Mouse (Mus musculus) megakaryocyte progenitor cell, adult 5-6 weeks (primary cell): ENCODE measurements around the gene Cxxc4. TPM values are rescaled to one million over a fixed set of nuclear protein-coding genes. Genes with fewer than 3 reads are reported as not detected.
"Not testable (repeated sequence)": the region's sequence is repeated elsewhere in the genome, so short reads cannot be mapped to it uniquely, and the experiment has no call there.

Experiments
- ATAC-seq: replicated peaks from 2 replicates; pipeline ENCODE4 v1.8.0; 2016; ENCODE audit warnings: mild to moderate bottlenecking, moderate TSS enrichment, inconsistent platforms; ENCODE audit not compliant: poor library complexity
- total RNA-seq, 2 experiments: library from RNA; stranded (forward) in 1 of 2; stranded (reverse) in 1 of 2; fragments of 157-497, 149-512 nt in 1 of 2; fragments of 200-1000 nt in 1 of 2; gene quantifications; 2 replicates each; pipeline versions ENCODE4 v1.2.3 to v1.2.4; 2015 to 2017

Gene Cxxc4
- total RNA-seq (2015): not detected in 2 replicates
- total RNA-seq (2017): not detected in 2 replicates

DNA sequence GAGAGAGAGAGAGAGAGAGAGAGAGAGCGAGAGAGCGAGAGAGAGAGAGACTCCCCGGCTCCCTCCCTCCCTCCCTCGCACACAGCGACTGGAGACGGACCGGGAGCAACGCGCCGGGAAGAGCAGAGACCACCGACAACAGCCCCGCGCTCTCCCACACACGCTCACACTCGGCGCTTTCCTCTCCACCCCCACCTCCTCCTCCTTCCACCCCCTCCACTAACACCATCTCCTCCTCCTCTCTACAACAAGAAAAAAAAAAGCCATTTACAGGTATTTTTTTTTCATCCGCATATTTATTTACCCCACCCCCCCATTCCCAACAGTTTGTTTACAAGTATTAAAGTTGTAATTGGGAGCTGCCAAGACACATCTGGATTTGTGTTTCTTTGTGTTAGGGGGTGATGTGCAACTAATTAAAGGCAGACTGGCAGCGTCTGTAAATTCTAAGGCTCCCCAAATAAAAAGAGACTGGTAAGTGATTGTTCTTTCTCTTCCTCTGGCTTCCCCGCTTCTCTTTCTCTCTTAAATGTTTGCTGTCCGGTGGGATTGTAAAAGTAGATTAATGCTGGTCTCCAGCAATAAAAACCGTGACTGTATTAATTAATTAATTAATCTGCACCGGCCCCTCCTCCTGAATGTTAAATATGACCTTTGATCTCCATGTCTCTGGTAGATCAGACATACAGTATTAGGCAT is at the start of gene Cxxc4:
TSS of gene Cxxc4 (plus strand) at position 71 of the 699 bp plus-strand sequence.
- no peak for ATAC-seq

DNA sequence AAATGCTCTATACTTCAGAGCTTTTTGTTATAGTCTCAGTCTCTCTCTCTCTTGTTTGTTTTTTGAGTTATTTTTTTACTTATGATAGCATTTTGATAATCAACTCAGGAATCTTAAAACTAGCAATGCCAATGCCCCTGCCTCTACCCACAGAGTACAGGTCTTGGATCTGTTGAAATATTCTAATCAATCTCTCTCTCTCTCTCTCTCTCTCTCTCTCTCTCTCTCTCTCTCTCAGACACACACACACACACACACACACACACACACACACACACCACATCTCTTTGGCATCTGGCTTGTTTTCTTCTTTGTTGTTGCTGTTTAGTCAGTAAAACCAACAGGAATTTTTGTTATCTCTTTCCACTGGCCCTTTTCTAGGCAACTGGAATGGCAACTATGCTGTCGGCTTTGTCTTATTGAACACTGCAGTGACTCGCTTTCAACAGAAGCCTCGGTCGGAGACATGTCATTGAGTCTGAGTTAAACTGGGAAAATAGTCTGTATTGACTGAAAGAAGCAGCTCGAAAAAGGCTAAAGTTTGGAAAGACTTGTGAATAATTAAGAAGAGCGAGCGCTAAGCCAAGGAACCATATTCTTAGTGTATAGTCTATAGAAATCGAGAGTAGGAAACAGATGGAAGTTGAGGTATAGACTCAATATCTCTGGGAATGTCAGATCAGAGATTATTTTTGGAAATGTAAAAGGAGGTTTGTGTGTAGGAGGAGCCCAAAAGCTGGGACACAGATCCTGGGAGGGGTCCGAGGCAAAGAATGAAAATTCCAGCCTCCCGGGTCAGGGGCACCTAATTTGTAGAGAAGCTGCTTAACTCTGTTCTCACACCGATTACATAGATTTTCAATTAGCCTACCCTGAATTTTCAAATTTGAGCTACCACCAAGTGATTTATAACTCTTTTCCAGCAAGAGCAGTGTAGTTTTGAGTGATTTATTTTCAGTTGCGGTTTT is 47.0 kb upstream of the Cxxc4 start:
- ATAC-seq: no peak

DNA sequence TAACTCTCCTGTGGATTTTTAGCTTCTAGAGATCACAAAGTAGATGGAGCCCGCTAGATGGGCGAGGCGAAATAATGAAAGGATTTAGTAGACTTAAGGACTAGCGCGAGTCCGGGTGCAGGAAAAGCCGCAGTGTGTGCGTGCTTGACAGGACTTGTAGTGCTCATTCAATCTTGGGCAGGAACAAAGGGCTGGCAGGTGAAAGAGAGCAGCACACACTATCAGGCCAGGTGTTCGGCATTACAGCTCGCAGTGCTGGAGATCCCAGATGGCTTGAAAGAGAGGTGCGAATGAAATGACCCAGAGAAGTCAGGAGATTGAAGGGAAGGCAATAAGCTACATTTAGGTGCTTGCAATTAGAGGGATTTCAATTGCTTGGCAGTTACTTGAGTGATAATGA is 46.2 kb upstream of the Cxxc4 start:
- ATAC-seq: no peak

DNA sequence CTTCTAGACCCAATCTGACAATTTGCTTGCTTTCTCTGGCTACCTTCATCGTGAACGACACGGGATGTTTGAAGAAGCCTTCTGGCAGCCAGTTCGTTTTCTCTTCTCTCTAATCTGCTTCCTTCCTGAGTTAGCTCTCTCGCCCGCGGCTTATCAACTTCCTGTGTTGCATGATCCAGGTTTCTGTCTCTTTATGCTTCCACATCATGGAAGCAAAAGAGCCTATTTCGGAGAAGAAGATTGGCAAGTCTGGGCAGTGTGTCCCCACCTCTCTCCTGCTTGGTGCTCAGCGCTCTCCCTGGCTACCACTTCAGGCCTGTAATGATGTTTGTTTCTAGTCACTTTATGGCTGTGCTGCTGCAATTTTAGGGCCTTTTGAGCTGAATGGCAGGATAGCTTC is 36.4 kb upstream of the Cxxc4 start:
- peak; percentile 81 for ATAC-seq

DNA sequence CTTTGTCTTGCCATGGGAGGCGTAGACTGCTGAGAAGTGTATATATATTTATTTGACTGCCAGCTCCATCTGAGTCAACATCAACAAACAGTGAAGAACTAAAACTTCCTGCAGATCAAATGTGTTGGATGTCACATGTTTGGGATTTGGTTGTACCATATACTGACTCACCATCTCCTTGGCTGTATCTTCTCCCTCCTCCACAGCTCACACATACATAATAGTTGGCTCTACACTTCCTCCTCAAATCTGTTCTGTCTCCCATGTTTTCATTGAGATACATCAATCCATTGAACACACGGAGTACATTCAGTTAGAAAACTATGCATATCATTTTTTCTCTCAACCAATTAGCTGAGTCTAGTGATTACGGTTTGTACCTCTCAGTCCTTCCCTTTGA is 29.7 kb upstream of the Cxxc4 start:
- no peak for ATAC-seq

DNA sequence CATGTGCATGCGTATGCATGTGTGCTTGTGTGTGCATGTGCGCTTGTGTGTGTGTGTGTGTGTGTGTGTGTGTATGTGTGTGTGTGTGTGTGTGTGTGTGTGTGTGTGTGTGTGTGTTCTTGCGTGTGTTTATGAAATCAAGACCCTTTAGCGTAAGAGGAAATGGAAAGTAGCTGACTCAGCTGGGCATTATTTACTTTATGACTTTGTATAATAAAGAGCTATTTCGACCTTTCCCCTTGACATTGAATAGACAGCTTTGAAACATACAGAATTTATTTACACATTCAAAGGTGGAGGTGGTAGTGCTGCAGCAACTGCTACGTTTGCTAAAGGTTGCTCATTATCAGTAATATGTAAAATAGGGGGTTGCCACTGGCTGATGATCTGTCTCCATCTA is 25.3 kb upstream of the Cxxc4 start:
- no peak for ATAC-seq

DNA sequence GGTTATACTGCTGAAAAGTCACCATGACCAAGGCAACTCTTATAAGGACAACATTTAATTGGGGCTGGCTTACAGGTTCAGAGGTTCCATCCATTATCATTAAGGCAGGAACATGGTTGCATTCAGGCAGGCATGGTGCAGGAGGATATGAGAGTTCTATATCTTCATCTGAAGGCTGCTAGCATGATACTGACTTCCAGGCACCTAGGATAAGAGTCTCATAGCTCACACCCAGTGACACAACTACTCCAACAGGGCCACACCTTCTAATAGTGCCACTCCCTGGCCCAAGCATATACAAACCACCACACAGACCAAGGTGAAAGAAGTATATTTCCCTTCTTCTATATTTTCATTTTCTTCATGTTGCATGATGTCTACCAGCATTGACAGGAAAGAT is 16.4 kb upstream of the Cxxc4 start:
- not testable (repeated sequence) for ATAC-seq

DNA sequence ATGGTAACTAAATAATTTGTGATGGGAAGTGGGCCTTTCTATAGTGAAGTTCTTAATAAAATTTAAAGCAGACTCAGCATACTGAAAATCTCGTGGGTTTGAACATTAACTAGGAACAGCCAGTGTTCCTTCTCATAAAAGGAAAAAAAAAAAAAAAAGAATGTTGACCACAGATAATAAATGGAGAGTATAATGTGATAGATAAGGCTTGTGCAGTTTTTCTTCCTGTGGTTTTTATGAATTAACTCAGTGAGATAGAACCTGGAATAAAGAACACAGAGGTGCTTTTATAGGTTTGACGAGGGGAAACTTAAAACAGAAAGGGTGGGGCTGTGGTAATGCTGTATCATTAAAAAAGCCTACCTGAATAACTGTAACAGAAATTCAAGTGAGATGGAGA is 15.3 kb upstream of the Cxxc4 start:
- peak; percentile 44 for ATAC-seq

DNA sequence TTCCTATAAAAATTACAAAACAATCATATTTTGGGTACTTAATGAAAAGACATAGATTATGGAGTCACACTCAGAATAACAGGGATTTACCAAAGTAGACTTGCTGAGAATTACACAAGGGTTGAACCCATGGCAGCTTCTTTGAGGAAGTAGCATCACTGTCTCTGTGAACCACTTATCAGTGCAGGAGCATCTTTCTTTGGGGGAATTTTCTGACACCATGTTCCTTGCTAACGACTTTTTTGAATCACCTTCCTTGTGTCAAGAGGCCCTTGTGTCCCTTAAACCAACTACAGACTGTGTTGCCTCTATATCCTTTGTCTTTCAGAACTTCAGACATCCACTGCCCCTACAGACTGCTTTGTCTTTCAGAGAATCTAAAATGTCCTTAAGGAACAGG is 13.7 kb upstream of the Cxxc4 start:
- ATAC-seq: no peak

DNA sequence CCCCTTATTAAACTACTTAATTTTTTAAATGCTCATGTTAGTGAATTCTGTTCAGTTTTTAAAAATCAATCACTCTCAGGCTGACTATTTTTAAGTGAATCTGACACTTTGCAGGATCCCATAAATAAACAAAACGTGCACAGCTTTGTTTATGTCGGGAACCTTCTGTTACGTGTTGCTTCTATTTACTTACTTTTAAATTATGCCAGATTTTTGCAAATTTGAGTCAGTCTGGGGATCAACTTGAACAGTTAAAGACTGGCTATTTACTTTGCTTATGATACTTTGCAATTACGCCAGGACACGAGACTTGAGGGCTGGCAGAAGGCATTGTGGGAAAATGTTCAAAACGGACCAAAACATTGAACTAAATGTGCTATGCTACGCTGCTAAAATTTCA is 12.3 kb upstream of the Cxxc4 start:
- no peak for ATAC-seq

DNA sequence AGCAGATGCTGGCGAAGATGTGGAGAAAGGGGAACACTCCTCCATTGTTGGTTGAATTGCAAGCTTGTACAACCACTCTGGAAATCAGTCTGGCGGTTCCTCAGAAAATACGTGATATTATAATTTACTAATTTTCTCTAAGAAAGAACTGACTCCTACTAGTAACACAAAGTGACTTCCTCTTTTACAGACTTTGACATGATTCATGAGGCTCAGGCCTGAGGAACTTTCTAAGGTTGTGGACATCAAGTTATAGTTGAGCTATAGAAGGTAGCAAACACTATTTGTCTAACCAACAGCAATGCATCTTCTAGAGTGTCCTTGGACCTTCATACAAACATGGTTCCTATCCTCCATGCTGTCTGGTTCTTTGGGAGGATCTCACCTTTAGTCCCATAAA is 10.4 kb upstream of the Cxxc4 start:
- ATAC-seq: no peak; the same call in 1 of the 2 replicates

DNA sequence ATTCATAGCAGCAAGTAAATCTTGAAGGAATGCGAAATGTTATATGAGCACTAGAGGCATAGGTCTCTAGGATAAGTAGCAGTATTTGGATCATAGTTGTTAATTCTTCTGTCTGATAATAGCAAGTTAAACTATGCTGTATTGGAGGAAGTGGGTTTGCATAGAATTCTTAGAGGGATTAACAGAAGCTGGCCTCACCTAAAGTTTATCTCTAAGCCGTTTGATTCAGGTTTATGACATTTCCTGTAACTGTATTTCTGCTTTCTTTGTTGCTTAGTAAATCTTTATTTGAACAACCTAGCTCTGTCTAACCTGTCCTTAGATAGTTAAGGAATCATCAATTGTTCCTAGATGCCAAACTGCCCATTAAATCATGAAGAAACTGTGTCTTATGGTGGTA is 3.5 kb upstream of the Cxxc4 start:
- no peak for ATAC-seq

DNA sequence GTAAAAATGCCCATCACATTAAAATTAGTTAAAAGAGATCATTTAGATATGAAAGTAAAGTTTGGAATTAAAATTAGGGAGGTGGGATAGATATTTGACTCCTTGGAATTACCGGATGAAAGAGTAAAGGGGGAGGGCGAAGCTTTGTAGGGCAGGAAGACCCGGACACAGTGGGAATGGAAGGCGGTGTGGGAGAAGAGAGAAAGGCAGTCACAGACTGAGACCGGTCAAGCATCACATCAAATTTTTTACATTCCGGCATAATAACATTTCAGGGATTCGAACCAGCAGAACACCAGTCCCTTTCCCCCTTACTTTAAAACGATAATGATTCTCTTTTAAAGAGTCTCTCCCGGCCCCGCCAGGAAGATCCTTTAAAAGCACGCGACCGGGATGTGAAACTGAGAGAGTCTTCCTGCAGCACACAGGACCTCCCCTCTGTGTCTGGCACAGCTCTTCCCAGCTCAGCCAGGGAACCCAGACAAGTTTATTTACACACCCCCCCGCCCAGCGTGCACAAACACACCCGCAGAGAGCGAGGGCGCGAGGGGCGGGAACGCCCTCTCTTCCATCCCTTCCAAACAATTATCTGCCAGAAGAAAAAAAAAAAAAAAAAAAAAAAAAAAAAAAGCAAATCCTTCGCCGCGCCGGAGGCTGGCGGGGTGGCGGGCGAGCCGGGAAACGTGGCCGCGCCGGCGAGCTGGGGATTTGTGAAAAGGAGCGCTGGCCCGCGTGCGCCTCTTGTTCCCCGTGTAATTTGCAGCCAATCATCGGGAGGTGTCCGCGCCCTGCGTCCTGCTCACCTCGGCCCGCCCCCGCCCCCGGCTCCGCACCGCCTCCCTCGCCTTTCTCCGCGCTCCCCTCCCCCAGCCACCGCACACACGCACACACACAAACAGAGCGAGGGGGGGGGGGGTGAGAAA is 532 bp upstream of the Cxxc4 start:
- peak; percentile 41 for ATAC-seq

DNA sequence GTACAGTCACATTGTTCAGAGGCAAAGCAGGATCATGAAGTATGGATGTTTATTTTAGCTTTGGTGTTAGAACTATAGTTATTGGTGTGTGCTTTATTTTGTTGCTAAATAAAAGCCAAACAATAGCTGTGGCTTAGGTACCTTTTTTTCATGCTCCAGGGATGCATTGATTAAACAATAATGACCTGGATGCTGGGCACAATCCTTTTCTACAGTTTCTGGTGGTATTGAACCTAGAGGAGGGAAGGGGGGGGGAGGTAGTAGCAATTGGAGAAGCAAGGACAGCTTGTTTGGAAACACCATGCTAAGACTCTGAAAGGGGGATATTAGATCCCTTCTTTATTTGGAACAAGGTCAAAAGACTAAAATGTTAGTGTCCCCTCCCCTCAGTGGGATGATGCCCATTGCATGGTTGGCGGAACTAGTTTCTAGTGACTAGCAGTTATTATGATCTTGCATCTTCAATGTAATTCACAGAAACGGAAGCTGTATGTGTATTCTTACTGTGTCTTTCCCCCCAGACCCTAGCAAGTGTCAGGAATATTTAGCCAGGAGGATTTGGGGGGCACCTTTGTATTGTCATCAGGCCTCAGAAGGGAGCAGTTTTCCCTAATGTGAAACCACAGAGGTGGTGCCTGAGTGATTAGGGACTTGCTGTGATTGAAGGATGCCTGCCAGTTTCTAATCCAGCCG is 975 bp downstream of the Cxxc4 start:
- no peak for ATAC-seq

DNA sequence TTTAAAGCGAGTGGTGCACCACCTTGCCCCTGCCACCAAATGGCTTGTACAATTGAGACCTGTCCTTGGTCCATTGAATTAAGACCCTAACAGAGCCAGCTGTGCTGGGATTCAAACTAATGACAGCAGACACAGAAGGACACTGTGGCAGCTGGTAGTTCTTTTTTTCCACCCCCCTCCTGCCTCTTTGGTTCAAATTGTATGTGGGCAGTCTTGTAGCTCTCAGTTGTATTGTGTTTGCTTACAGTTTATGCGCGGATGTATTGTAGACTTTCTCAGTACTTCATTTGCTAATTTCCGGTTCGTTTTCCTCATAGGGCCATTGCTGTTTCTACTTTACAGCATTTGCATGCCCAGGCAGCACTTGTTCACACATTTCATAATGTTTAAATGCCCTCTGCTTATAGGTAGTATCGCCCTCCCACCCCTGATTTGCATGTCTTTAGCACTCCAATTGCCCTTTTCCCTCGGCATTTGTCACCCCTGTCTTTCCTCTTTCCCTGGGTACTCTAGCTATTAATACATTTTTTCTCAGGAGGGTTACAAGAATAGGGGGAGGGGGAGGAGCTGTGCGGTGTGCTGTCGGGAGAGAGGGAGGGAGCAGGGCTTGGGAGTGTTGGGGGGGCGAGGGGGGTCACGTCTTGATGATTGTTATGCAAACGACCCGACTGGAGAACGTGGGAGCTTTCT is 2.5 kb downstream of the Cxxc4 start:
- 0 out of 2 replicates have a peak, but pooled peaks have one; percentile 1 for ATAC-seq

DNA sequence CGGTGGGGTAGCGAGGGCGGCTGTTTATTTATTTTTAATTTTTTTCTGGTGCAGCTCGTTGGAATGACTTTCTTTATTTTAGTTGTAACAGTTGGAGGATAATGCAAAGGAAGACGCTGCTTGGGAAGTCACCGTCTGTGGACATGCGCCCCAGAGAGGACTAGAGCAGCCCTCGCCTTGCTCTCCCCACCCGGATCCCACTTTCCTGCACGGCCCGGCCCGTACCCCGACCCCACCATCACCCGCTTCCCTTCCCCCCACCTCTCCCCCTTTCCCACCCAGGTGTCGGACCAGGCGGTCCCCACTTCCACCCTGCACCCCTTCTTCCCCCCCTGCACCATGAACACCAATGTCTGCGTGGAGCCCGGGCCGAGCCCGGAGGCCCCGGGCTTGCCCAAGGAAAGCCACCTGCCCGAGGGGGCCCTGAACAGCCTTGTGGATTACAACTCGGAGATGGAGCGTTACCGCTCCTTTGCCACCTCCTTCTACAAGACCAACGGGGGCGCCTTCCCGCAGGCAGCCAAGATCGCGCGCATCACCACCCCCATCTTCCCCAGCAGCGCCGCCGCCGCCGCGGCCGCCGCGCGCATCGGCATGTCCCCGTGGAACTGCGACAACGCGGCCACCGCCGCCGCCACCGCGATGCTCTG is 3.2 kb downstream of the Cxxc4 start:
- ATAC-seq: peak; percentile 33

DNA sequence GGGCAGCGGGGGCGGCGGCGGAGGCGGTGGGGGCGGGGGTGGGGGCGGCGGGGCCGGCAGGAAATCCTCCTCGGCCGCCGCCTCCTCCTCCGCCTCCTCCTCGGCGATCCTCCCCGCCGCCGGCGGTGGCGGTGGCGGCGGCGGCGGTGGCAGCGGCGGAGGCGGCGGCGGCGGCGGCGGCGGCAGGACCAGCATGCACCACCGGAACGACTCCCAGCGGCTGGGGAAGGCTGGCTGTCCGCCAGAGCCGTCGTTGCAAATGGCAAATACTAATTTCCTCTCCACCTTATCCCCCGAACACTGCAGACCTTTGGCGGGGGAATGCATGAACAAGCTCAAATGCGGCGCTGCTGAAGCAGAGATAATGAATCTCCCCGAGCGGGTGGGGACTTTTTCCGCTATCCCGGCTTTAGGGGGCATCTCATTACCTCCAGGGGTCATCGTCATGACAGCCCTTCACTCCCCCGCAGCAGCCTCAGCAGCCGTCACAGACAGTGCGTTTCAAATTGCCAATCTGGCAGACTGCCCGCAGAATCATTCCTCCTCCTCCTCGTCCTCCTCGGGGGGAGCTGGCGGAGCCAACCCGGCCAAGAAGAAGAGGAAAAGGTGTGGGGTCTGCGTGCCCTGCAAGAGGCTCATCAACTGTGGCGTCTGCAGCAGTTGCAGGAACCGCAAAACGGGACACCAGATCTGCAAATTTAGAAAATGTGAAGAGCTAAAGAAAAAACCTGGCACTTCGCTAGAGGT is 3.9 kb downstream of the Cxxc4 start:
- peak; percentile 24 for ATAC-seq

DNA sequence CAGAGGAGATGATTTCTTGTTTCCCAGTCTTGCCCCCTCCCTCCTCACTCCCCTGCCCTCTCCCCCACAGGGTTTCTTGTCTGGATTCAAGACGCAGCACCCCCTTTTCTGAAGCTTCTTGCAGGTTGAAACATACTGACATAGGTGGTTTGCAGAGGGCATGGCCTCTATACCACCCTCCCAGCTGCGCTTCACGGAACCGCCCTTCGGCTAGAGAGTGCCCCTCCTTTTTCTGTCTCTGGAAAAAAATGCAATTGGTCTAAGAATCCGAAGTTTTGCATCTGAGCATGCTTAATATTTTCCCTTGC is 4.4 kb downstream of the Cxxc4 start:
- ATAC-seq: no peak
